Mouse (Mus musculus) G1E (cell line): ENCODE results near the gene Adamtsl3. TPM values are rescaled to one million over a fixed set of nuclear protein-coding genes. Genes with fewer than 3 reads are reported as not detected.

Experiments
- ATAC-seq: 2 replicates; pipeline ENCODE4 v1.8.0; 2016; ENCODE audit warnings: mild to moderate bottlenecking; ENCODE audit not compliant: insufficient number of reproducible peaks, poor library complexity, low FRiP score, severe bottlenecking; ENCODE audit errors: extremely low read depth
- DNase-seq: peaks from one replicate; pipeline ENCODE4 v3.0.0; 2012; ENCODE audit warnings: low spot score
- H3K27me3 ChIP-seq: 2 replicates; pipeline ENCODE4 v1.6.1; 2012; ENCODE audit warnings: mild to moderate bottlenecking, low read length, inconsistent platforms; ENCODE audit not compliant: insufficient read depth
- H3K36me3 ChIP-seq: replicated peaks from 2 replicates; pipeline ENCODE3; 2012; ENCODE audit warnings: mild to moderate bottlenecking, inconsistent platforms
- H3K4me1 ChIP-seq: 2 replicates; pipeline ENCODE4 v1.6.1; 2012; ENCODE audit warnings: low read depth, low read length, inconsistent platforms, mixed read lengths; ENCODE audit not compliant: insufficient read depth
- H3K4me3 ChIP-seq: 2 replicates; pipeline ENCODE4 v1.5.1; 2012; ENCODE audit warnings: low read depth, mild to moderate bottlenecking, inconsistent platforms, low read length, moderate library complexity, mixed read lengths
- H3K9me3 ChIP-seq: replicated peaks from 2 replicates; pipeline ENCODE4 v1.6.1; 2012; ENCODE audit warnings: inconsistent platforms
- CTCF ChIP-seq: IDR thresholded peaks from 2 replicates; pipeline ENCODE4 v1.5.1; 2012; ENCODE audit warnings: low read depth, low read length, inconsistent platforms, mixed read lengths
- GATA1 ChIP-seq: IDR thresholded peaks from 2 replicates; pipeline ENCODE4 v1.6.1; 2012; ENCODE audit warnings: borderline replicate concordance, low read length, inconsistent platforms, mixed read lengths
- GATA2 ChIP-seq: IDR thresholded peaks from 2 replicates; pipeline ENCODE4 v1.6.1; 2012; ENCODE audit warnings: low read depth, low read length, inconsistent platforms, borderline replicate concordance
- POLR2AphosphoS5 ChIP-seq: IDR thresholded peaks from 2 replicates; pipeline ENCODE4 v1.6.1; 2012; ENCODE audit warnings: low read depth, low read length, inconsistent platforms; ENCODE audit not compliant: insufficient replicate concordance
- TAL1 ChIP-seq: conservative IDR thresholded peaks from 2 replicates; pipeline ENCODE4 v1.6.1; 2012; ENCODE audit warnings: low read depth, low read length, inconsistent platforms, mixed read lengths
- polyA plus RNA-seq: library from polyadenylated mRNA; stranded (reverse); fragments of >175 nt; gene quantifications from 2 replicates; pipeline ENCODE4 v1.2.3, GENCODE M21; 2012
- total RNA-seq, 2 experiments: library from RNA; stranded (forward) in 1 of 2; stranded (reverse) in 1 of 2; fragments of 200-1000 nt in 1 of 2; fragments of >200 nt in 1 of 2; fragmentation: Nextera tagmentation in 1 of 2; gene quantifications; 2 replicates each; pipeline ENCODE4 v1.2.3; 2014 to 2017

Adamtsl3 gene
- total and polyA plus RNA-seq, 3 experiments = 0.49 TPM; not detected in 2

DNA sequence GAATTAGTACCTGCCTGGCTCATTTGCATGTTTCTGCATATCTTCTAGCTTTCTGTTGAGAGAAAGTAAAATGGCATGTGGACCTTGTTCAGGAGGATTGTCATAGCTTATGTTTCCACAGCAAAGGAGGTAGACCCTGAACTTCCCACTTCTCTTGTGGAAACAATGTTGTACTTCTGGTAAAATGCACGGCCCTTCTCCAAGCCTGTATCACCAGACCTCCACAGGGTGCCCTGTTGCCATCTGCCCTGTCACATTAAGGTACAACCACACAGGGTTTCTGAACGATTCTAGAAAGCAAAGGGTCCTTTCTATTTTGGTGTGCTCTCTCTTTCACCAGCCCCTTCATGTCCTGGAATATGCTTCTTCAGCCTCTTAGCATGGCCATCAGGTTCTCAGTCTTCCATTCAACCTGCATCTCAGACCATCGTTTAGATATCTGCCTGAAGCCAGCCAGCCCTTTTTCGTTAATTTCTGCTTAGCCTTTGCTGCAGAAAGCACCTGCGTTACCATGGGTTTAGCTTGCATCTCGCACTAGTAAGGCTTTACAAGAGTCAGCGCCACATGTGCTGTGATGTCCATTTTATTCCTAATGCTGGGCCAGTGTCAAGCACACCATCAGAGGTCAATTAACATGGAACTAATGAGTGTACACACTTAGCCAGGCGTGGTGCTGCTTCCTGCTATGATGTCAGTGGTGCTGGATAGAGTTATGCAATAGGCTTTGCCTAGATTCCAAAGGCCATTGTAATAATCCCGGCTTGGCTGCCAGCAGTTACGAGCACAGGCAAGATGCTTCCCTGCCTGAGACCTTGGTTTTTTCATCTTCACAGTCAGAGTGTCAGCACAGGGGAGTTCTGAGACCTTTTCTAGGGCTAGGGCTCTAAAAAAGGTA is 143.6 kb downstream of the Adamtsl3 start:
- H3K9me3 ChIP-seq = peaks cover 3% of the 10 kb centered on the region
- H3K4me3 ChIP-seq = no peak overlapping the region
- no peaks in the 10 kb centered on the region for H3K4me1 ChIP-seq
- DNase-seq = no peak
- TF ChIP-seq POLR2AphosphoS5 (no peak), TAL1 (no peak), GATA1 (no peak), GATA2 (no peak), CTCF (no peak)
- ATAC-seq = no peak
- no peaks in the 10 kb centered on the region for H3K36me3 ChIP-seq
- H3K27me3 ChIP-seq = no peaks in the 10 kb centered on the region

DNA sequence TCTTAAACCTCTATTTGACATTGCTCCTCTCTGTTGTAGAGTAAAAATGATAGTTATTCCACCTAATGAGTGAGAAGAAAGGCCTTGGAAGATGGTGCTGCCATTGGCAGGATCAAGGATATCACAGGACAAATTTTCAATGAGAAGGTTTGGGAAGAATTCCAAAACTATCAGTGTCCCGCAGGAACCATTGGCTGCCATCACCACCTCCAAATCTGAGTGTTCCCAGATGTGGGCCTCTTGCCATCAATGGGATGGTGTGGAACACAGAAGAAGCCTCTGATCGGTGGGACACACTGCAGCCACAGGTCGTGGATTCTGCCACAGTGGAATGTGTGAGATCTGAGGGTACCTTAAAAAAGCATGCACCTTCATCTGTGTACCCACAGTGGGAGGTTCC is 147.9 kb downstream of the Adamtsl3 start:
- H3K4me3 ChIP-seq = no peak overlapping the region
- H3K9me3 ChIP-seq = peaks cover 4% of the 10 kb centered on the region
- no peak for TF ChIP-seq GATA1
- no peak for TF ChIP-seq CTCF
- no peaks in the 10 kb centered on the region for H3K27me3 ChIP-seq
- no peaks in the 10 kb centered on the region for H3K4me1 ChIP-seq
- no peak for DNase-seq
- no peak for ATAC-seq
- no peaks in the 10 kb centered on the region for H3K36me3 ChIP-seq

DNA sequence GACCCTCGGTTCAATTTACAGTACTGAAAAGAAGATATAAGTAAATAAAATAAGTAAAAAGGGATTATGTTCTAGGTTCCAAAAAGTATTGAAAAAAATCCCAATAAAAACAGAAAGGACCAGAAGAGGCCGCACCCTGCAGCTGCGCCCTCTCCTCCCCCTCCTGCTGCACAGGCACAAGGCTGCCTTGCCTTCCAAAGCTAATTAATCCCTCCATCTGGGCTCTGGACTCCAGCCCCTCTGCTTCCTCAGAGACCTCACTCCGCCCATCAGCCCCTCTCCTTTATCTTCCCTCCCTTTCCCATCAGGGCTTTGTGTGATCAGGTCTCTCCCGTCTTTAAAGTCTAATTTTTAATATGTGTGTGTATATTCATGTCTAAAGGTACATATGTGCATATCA is 149.3 kb downstream of the Adamtsl3 start:
- TF ChIP-seq POLR2AphosphoS5 = no peak
- TF ChIP-seq GATA2 = no peak
- TF ChIP-seq CTCF = no peak
- no peak for TF ChIP-seq GATA1
- TF ChIP-seq TAL1 = no peak
- H3K27me3 ChIP-seq = no peaks in the 10 kb centered on the region
- H3K4me3 ChIP-seq = no peak overlapping the region
- no peaks in the 10 kb centered on the region for H3K4me1 ChIP-seq
- ATAC-seq = no peak
- H3K36me3 ChIP-seq = no peaks in the 10 kb centered on the region
- DNase-seq = no peak
- peaks cover 4% of the 10 kb centered on the region for H3K9me3 ChIP-seq

DNA sequence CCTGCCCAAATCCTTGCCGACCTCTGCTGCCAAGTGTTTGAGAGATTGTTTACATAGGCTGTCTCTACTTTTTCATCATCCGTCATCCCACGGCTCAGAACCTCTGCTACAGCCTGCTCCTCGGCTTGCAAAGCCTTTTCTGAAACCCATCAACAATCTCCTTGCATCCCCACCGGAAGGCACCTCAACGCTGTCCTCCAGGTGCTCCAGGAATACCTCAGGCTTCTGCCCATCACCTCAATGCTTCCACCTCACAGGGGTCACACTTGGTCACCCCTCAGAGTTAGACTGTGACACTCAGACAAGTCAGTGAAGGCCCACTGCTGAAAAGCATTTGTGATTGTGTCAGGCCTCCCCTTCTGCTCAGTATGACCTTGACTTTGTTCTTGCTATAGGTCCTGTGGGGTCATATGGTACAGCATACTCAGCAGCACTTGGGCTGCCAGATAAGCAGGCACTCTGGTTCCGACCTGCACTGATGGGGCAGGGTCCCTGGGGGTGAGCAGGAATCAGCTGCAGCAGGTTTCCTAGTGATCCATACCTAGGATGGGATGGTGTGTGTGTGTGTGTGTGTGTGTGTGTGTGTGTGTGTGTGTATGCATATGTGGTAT is 150.0 kb downstream of the Adamtsl3 start:
- peaks cover 4% of the 10 kb centered on the region for H3K9me3 ChIP-seq
- no peak for DNase-seq
- no peak overlapping the region for H3K4me3 ChIP-seq
- no peaks in the 10 kb centered on the region for H3K4me1 ChIP-seq
- TF ChIP-seq GATA2 = no peak
- no peak for TF ChIP-seq POLR2AphosphoS5
- TF ChIP-seq TAL1 = no peak
- no peak for TF ChIP-seq GATA1
- no peak for TF ChIP-seq CTCF
- H3K27me3 ChIP-seq = no peaks in the 10 kb centered on the region
- no peak for ATAC-seq
- H3K36me3 ChIP-seq = no peaks in the 10 kb centered on the region

DNA sequence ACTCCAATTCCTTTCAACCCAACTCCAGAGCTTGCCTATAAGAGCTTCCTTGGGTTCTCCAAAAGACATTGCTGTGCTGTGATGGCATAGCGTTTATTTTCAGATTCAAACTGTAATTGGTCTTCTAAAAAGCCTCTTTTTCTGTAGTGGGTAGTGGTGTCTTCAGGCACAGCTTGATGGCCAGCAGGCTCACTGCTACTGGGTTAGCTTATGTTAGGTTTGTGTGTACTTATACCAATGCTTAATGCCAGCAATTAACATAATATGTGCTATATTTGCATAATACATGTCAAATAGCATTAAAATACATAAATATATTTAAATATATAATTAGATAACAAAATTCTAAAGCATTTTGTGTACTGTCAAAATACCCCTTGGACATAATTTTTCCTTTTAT is 155.5 kb downstream of the Adamtsl3 start:
- Histone ChIP-seq H3K36me3 (no peaks in the 10 kb centered on the region), H3K4me3 (no peak overlapping the region), H3K9me3 (peaks cover 3% of the 10 kb centered on the region), H3K4me1 (no peaks in the 10 kb centered on the region), H3K27me3 (no peaks in the 10 kb centered on the region)
- ATAC-seq (no peak), DNase-seq (no peak)
- TF ChIP-seq GATA2 (no peak), CTCF (no peak), TAL1 (no peak), POLR2AphosphoS5 (no peak), GATA1 (no peak)

DNA sequence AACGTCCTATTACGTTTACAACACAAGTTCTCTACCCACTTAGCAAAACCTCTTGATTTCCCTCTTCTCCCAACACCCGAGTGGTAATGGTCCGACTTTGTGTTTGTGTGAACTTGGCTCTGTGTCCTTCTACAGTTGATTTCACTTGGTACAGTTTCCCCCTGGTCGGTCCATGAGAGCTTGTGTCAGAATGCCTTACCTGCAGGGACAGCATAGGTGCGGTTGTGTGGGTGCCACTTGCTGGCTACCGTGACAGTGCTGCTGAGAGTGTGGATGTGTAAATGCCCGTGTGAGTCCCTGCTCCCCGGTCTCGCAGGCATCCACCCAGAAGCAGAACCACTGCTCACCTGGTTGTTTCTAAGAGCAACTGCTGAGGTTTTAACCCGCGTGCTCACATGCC is 157.4 kb downstream of the Adamtsl3 start:
- H3K36me3 ChIP-seq = no peaks in the 10 kb centered on the region
- H3K4me1 ChIP-seq = no peaks in the 10 kb centered on the region
- TF ChIP-seq CTCF = no peak
- no peak for TF ChIP-seq TAL1
- no peak for TF ChIP-seq GATA1
- no peak for TF ChIP-seq GATA2
- no peak for TF ChIP-seq POLR2AphosphoS5
- H3K4me3 ChIP-seq = no peak overlapping the region
- DNase-seq (no peak), ATAC-seq (no peak)
- no peaks in the 10 kb centered on the region for H3K27me3 ChIP-seq
- H3K9me3 ChIP-seq = peaks cover 3% of the 10 kb centered on the region
